Mouse (Mus musculus): ENCODE data around the gene Lrp10.

Lrp10 gene

GRCm38 (mm10) chr14:54475941-54476844, 12.3 kb downstream of the Lrp10 start, which contains the start of gene Rem2:
Rem2 (plus strand) TSS chr14:54476100.
- peak; percentile 71 for DNase-seq (ENCODE audit: low read depth, low spot score)

GRCm38 (mm10) chr14:54477172-54477909, 13.4 kb downstream of the Lrp10 start:
- no peak for DNase-seq (ENCODE audit: low read depth, low spot score)

GRCm38 (mm10) chr14:54479451-54479920, 15.5 kb downstream of the Lrp10 start:
- no peak for DNase-seq (ENCODE audit: low read depth, low spot score)

GRCm38 (mm10) chr14:54480673-54481072, 16.7 kb downstream of the Lrp10 start:
- no peak for DNase-seq (ENCODE audit: low read depth, low spot score)

- no peak for DNase-seq (ENCODE audit: low read depth, low spot score)
These were observed 17.5 kb downstream of the Lrp10 start for GRCm38 (mm10) chr14:54481402-54481801.

- DNase-seq (ENCODE audit: low read depth, low spot score), result no peak
These were observed 18.6 kb downstream of the Lrp10 start for GRCm38 (mm10) chr14:54482498-54482897.

- DNase-seq (ENCODE audit: low read depth, low spot score), result no peak
These were observed 22.0 kb downstream of the Lrp10 start for GRCm38 (mm10) chr14:54485899-54486298.

- DNase-seq (ENCODE audit: low read depth, low spot score), result no peak
These were observed 23.8 kb downstream of the Lrp10 start for GRCm38 (mm10) chr14:54487732-54488131.

GRCm38 (mm10) chr14:54488350-54488749, 24.4 kb downstream of the Lrp10 start:
- no peak for DNase-seq (ENCODE audit: low read depth, low spot score)

GRCm38 (mm10) chr14:54492345-54493131, 28.6 kb downstream of the Lrp10 start:
- no peak for DNase-seq (ENCODE audit: low read depth, low spot score)

- no peak for DNase-seq (ENCODE audit: low read depth, low spot score)
These were observed 29.3 kb downstream of the Lrp10 start for GRCm38 (mm10) chr14:54493236-54493635.

- DNase-seq (ENCODE audit: low read depth, low spot score), result peak; percentile 56
These were observed 30.3 kb downstream of the Lrp10 start for GRCm38 (mm10) chr14:54494234-54494633.

- no peak for DNase-seq (ENCODE audit: low read depth, low spot score)
These were observed 32.8 kb downstream of the Lrp10 start for GRCm38 (mm10) chr14:54496706-54497105.

- DNase-seq (ENCODE audit: low read depth, low spot score), result no peak
These were observed 35.4 kb downstream of the Lrp10 start for GRCm38 (mm10) chr14:54499330-54499729.

- DNase-seq (ENCODE audit: low read depth, low spot score), result no peak
These were observed 37.4 kb downstream of the Lrp10 start for GRCm38 (mm10) chr14:54501365-54501764.

GRCm38 (mm10) chr14:54503092-54503491, 39.2 kb downstream of the Lrp10 start:
- no peak for DNase-seq (ENCODE audit: low read depth, low spot score)

- DNase-seq (ENCODE audit: low read depth, low spot score), result no peak
These were observed 45.8 kb downstream of the Lrp10 start for GRCm38 (mm10) chr14:54509774-54510173.

GRCm38 (mm10) chr14:54516710-54517310, 52.9 kb downstream of the Lrp10 start:
- no peak for DNase-seq (ENCODE audit: low read depth, low spot score)
